In genomic region chr5:119265149-119265890, GRCm38 (mm10) we compare ENCODE assay signal across 8 mouse cellular contexts.
DNase-seq lines count a peak whose midpoint lies in the region; ATAC-seq and TF ChIP-seq lines count a peak whose summit lies in the region.

No protein-coding gene starts in this region.

- H3K36me3 ChIP-seq in intestine, embryonic 15.5 days: no peaks in the 10 kb centered on the region
- H3K36me3 ChIP-seq in intestine, postnatal 0 days (ENCODE audit: control insufficient read depth, insufficient read depth): no peaks in the 10 kb centered on the region
- H3K36me3 ChIP-seq in stomach, embryonic 16.5 days (ENCODE audit: control insufficient read depth, insufficient read depth, low read length): no peaks in the 10 kb centered on the region
- H3K36me3 ChIP-seq in thymus, adult 2 months (ENCODE audit: control insufficient read depth, insufficient read depth, low read length): no peaks in the 10 kb centered on the region

- no peaks in the 10 kb centered on the region for H3K9me3 ChIP-seq in intestine, embryonic 15.5 days
- H3K9me3 ChIP-seq in intestine, postnatal 0 days (ENCODE audit: control insufficient read depth): no peaks in the 10 kb centered on the region
- no peaks in the 10 kb centered on the region for H3K9me3 ChIP-seq in stomach, embryonic 16.5 days (replicated peaks; ENCODE audit: control insufficient read depth, low read length)

- no peak overlapping the region for H3K9ac ChIP-seq in intestine, embryonic 15.5 days
- no peak overlapping the region for H3K9ac ChIP-seq in intestine, postnatal 0 days (ENCODE audit: low read depth, low read length)
- H3K9ac ChIP-seq in stomach, embryonic 16.5 days (ENCODE audit: low read length): no peak overlapping the region

- no peak for TF ChIP-seq POLR2A in thymus, adult 2 months (IDR thresholded peaks at IDR 0.05; ENCODE audit: control insufficient read depth, extremely low read depth, insufficient read depth, low read length, poor library complexity)

- peak; percentile 5 for DNase-seq in cerebellum, adult 11-12 months
- DNase-seq in gastrocnemius, adult 18-20 months (ENCODE audit: low spot score): peak; percentile 53
- DNase-seq in layer of hippocampus, adult 9-11 months: peak; percentile 7
- DNase-seq in urinary bladder, postnatal 10 days (ENCODE audit: low spot score): no peak
- no peak for DNase-seq in thymus, adult 2 months

- H3K27me3 ChIP-seq in intestine, embryonic 15.5 days (replicated peaks): no peaks in the 10 kb centered on the region
- no peaks in the 10 kb centered on the region for H3K27me3 ChIP-seq in intestine, postnatal 0 days (replicated peaks; ENCODE audit: control insufficient read depth, insufficient read depth, low read length)
- no peaks in the 10 kb centered on the region for H3K27me3 ChIP-seq in stomach, embryonic 16.5 days (ENCODE audit: control insufficient read depth, insufficient read depth, low read length)
- no peaks in the 10 kb centered on the region for H3K27me3 ChIP-seq in thymus, adult 2 months (ENCODE audit: control insufficient read depth, insufficient read depth, low read length)

- no peak for ATAC-seq in intestine, embryonic 15.5 days
- ATAC-seq in intestine, postnatal 0 days: no peak
- peak; percentile 71; the same call in 1 of the 2 replicates for ATAC-seq in stomach, embryonic 16.5 days (ENCODE audit: insufficient read depth, low FRiP score)

- WGBS in intestine, embryonic 15.5 days: 67% methylated on average over 20 of the region's 20 CpGs
- 71% methylated on average over 20 of the region's 20 CpGs for WGBS in intestine, postnatal 0 days
- WGBS in stomach, embryonic 16.5 days: 54% methylated on average over 20 of the region's 20 CpGs
- WGBS in thymus, adult 2 months: 89% methylated on average over 20 of the region's 20 CpGs

- no peak for TF ChIP-seq CTCF in intestine, postnatal 0 days (IDR thresholded peaks at IDR 0.05; ENCODE audit: low read depth)
- no peak for TF ChIP-seq CTCF in thymus, adult 2 months (IDR thresholded peaks at IDR 0.05; ENCODE audit: borderline replicate concordance, control insufficient read depth, extremely low read depth, insufficient read depth, low read length, poor library complexity)

- H3K4me1 ChIP-seq in intestine, embryonic 15.5 days (replicated peaks): no peaks in the 10 kb centered on the region
- no peaks in the 10 kb centered on the region for H3K4me1 ChIP-seq in intestine, postnatal 0 days (replicated peaks; ENCODE audit: control insufficient read depth, insufficient read depth, low read length)
- no peaks in the 10 kb centered on the region for H3K4me1 ChIP-seq in stomach, embryonic 16.5 days (ENCODE audit: control insufficient read depth, insufficient read depth, low read length)
- H3K4me1 ChIP-seq in thymus, adult 2 months (replicated peaks; ENCODE audit: control insufficient read depth, insufficient read depth, low read length): no peaks in the 10 kb centered on the region

- H3K27ac ChIP-seq in intestine, embryonic 15.5 days: peak overlapping the region; percentile 36; the same call in 1 of the 2 replicates
- no peak overlapping the region for H3K27ac ChIP-seq in intestine, postnatal 0 days (ENCODE audit: low read depth, low read length)
- peak overlapping the region; percentile 20 for H3K27ac ChIP-seq in stomach, embryonic 16.5 days (ENCODE audit: low read length)
- H3K27ac ChIP-seq in thymus, adult 2 months (ENCODE audit: control insufficient read depth, insufficient read depth, low read length): no peak overlapping the region

- H3K4me2 ChIP-seq in intestine, embryonic 15.5 days (replicated peaks): no peak overlapping the region
- H3K4me2 ChIP-seq in intestine, postnatal 0 days (replicated peaks; ENCODE audit: low read depth): no peak overlapping the region
- H3K4me2 ChIP-seq in stomach, embryonic 16.5 days (ENCODE audit: low read depth, low read length): no peak overlapping the region

- H3K4me3 ChIP-seq in intestine, embryonic 15.5 days (replicated peaks): no peak overlapping the region
- no peak overlapping the region for H3K4me3 ChIP-seq in intestine, postnatal 0 days (ENCODE audit: low read depth, low read length)
- no peak overlapping the region for H3K4me3 ChIP-seq in stomach, embryonic 16.5 days (replicated peaks; ENCODE audit: low read length)
- H3K4me3 ChIP-seq in thymus, adult 2 months (ENCODE audit: control insufficient read depth, insufficient read depth, low read length): no peak overlapping the region

Comparison
In these comparisons a context has a peak if more than half of its experiments do, and no peak if none do; other contexts are left out.
1. H3K27ac ChIP-seq: peak in intestine, embryonic 15.5 days (single experiment) and stomach, embryonic 16.5 days (single experiment); none in intestine, postnatal 0 days (single experiment) and thymus, adult 2 months (single experiment).
2. DNase-seq: peak in cerebellum, adult 11-12 months (single experiment), gastrocnemius, adult 18-20 months (single experiment) and layer of hippocampus, adult 9-11 months (single experiment); none in urinary bladder, postnatal 10 days (single experiment) and thymus, adult 2 months (single experiment).